Mouse (Mus musculus): Measurements from ENCODE around the gene Slc6a1.
"Not testable (repeated sequence)": the region's sequence is repeated elsewhere in the genome, so short reads cannot be mapped to it uniquely, and the experiment has no call there.

The Slc6a1 gene

GRCm38 (mm10) chr6:114290184-114290583, 7.7 kb downstream of the Slc6a1 start:
- DNase-seq (ENCODE audit: low spot score in 2 of 2), result peak; percentile 75 to 78

DNA sequence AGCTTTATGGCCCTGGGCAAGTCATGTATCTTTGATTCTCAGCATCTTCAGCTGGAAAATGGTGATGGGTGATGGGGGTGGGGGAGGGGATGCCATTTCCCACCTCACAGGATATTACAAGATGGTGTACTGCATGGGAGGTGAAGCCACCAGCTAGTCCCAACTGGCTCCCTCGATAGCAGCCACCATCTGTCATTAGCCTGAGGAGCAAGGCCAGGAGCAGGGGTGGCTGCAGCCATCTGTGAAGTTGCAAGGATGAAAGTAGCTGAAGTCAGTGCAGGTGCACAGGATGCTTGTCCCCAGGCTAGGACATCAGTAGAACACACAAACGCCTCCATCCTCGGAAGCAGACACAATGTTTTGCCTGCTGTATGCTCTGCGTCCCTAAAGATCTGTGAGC, 8.5 kb downstream of the Slc6a1 start:
- no peak for DNase-seq (ENCODE audit: low spot score in 2 of 2)

GRCm38 (mm10) chr6:114291396-114291795, 9.0 kb downstream of the Slc6a1 start:
- no peak for DNase-seq (ENCODE audit: low spot score in 2 of 2)

DNA sequence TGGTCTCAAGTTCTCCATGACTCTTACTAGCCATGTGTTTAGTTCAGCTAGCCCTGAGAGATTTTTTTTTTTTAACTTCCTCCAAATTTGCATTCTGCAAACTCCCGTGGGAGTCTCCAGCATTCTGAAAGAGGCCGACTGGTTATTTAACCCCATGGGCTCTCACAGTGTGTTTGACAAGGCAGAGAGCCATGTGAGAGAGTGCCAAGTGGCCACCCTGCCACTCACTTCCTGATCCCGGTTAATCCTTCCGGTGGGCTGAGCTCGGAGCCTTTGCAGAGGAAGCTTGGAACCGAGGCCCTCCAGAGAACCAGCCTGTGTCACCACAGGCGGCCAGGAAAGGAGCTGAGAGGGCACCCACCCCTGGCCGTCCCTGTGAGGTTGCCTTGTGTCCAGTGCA, 11.1 kb downstream of the Slc6a1 start:
- DNase-seq (ENCODE audit: low spot score in 2 of 2), result no peak

DNA sequence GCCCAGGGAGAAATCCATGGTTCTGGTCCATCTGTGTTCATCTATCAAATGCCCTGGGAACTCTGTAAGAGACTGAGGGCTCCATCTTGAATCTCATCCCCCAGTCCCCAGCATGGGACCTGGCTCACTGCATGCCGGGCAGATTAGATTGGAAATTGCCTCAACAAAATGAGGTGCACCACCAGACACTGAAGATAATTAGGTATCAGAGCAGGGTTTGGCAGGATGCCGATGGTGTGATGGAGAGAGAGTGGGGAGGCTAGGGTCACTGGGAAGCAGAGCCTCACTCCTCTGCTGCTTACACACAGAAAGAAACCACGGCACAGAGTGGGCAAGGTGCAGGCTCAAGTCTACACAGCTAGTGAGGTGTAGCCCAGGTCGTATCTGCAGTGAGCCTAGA, 12.7 kb downstream of the Slc6a1 start:
- DNase-seq (ENCODE audit: low spot score in 2 of 2), result no peak

DNA sequence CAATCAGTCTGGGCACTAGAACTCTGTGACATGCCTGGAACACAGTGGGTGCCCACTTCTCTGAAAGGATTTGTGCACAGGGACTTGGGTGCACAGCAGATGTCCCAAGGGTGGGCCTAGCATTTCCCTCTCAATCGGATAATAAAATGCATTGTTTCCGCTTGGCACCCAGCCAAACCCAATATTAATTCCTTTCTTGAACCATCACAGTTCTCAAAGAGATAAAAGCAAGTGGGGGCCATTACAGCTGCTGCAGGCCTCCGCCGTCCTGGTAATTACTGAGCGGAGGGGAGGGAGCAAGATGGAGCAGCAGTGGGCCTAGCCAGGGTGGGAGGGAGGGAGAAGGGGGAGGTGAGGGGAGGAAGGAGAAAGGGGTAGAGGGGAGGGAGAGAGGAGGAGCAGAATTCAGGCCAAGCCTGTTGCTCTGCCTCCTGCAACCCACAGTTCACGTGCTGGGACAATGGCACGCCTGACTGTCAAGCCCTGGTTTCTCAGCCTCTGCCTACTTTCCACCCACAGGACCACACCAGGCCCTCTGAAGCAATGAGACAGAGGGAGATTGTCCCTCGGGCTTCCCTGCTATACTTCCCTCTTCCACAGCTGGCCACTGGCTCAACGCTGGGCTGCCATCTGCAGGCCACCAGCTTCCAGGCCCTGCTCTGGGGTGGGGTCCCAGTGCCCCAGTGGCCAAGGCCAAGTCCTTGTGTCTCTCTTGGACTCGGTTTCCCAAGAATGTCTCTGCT, 15.0 kb downstream of the Slc6a1 start:
- no peak for DNase-seq (ENCODE audit: low spot score in 2 of 2)

DNA sequence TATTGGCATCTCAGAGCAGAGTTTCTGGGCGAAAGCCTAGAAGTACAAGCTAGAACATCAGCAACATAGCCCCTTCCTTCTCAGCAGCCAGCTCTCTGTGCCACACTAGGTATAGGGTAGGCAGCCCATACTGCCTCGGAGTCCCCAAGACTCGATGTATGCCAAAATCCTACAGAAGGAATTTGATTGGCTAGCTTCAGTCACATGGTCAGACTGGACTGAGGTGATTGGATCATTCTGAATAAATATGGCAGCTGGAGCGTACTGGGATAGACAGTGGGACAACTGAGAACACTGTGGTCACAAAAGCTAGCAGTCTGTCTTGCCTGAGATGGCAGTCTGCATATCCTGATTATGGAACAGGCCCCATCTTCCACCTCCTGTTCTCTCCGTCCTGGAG, 17.3 kb downstream of the Slc6a1 start:
- no peak for DNase-seq (ENCODE audit: low spot score in 2 of 2)

DNA sequence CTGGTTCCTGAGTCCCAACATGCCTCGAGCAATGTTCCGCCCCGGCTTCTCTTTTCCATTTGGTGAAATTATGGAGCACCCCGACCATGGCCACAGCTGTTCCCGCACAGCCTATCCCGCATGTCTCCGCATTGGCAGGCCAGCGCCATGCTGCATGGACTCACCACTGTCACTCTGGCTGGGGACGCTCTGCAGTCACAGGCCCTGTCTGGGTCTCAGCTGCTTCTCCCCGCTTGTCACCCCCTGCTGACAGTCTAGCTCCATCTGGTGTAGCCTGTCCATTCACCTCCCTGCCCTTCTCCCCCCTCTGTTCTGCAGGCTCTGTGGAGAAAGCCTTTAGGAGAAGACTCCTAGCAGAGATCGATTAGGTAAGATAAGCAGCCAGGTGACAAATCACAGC, 18.3 kb downstream of the Slc6a1 start:
- no peak for DNase-seq (ENCODE audit: low spot score in 2 of 2)

DNA sequence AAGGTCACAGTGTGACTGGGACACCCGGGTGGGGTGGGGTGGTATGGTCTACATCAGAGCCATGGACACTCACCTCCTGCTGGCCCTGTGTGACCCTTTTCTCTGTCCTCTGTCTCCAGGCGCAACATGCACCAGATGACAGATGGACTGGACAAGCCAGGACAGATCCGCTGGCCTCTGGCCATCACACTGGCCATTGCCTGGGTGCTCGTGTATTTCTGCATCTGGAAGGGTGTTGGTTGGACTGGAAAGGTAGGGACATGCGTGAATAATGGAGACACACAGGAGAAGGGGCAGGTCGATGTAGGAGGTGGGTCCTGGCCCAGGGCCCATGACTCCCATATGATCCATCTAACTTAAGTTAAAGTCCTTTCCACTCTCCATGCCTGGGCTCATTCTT, 22.2 kb downstream of the Slc6a1 start:
- DNase-seq (ENCODE audit: low spot score in 2 of 2), result no peak

- DNase-seq (ENCODE audit: low spot score in 2 of 2), result no peak
Measured at GRCm38 (mm10) chr6:114320511-114320910, 38.1 kb downstream of the Slc6a1 start.

DNA sequence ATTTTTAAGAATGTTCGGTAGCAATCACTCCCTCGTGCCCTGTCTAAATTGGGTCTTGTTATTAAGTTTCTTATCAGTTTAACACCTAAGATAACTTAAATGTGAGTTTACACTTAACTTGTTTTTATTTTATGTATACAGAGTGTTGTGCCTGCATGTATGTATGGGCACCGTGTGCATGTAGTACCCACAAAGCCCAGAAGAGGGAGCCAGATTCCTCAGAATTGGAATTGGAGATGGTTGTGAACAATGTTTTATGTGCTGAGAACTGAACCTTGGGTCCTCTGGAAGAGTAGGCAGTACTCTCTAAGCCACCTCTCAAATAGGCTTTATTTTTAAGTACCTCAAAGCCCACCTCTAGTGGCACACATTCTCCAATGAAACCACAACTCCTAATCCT, 38.7 kb downstream of the Slc6a1 start:
- DNase-seq (ENCODE audit: low spot score in 2 of 2), result no peak

- no peak for DNase-seq (ENCODE audit: low spot score in 2 of 2)
Measured at GRCm38 (mm10) chr6:114322914-114323313, 40.5 kb downstream of the Slc6a1 start.

DNA sequence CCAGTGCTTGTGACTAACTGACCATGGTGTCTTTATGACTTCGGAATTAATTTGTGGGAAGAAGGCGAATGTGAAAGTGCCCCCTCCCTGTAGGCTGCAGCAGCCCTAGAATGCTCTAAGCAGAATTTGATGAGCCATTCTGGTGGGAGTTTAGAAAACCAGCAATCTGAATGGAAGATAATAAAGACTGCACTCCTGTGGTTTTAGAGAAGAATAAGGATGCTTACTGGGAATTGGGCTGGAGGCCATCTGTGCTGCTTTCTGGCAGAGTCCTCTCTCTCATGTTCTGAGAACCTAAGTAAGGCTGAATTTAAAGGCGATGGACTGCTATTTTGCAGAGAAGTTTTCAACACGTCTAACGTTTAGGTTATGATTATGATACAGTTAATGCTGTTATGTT, 42.4 kb downstream of the Slc6a1 start:
- DNase-seq (ENCODE audit: low spot score in 2 of 2), result no peak

DNA sequence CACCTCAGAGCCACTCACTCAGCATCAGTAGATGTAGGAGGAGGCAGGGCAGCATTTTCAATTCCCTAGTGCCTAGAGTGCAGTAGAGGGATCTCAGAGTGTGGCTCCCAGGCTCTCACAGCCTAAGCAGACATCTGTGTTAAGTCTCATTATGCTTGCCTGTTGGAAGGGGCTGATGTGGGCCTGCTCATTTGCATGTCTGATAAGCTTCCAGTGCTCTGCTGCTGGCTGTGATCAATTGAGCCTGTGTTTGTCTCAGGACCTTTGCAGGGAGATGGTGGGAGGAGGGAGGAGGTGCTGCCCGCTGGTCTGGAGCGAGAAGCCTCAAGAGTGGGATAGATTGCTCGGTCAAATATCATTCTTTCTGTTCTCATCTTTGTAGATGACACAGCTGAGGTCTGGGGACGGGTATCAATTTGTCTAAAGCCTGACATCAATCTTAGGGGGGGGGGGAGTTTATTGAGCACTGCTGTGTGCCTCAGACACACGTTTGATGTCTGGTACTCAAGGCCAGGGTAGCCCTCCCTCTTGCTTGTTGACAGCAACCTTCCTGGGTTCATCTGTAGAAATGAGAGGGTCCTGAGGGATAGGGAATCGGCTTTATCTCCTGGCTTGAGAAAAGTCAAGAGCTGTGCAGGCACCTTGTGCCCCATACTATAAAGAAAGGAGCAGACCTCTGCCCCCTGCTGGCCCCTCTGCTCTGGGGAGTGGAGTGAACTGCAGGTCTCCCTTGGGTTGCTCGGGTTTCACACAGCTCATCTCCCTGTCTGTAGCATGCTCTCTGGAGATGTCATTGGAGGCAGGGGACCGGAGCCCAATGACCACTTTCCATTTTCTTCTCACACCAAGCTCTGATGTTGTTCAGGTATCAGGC, 47.4 kb downstream of the Slc6a1 start:
- DNase-seq (ENCODE audit: low spot score in 2 of 2), result no peak

DNA sequence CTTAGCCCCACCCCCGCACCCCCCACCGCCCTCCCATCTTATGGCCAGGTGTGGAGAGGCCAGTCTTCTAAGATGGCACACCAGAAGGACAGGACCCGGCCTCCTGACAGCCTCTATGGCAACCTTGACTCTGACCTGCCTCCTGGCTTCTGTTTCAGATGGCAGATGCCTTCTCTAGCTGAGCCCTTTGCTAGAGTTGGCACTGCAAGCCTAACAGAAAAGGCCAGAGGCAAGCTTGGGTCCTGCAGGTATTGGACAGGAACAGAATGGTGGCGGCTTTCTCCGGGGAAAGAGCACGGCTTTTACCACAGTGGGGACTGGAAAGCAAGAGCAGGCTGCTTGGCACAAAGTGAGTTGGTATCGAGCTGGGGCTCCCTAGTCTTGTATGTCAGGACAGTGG, 49.5 kb downstream of the Slc6a1 start:
- DNase-seq (ENCODE audit: low spot score in 2 of 2), result no peak

GRCm38 (mm10) chr6:114336128-114336943, 53.9 kb downstream of the Slc6a1 start:
- no peak for DNase-seq (ENCODE audit: low spot score in 2 of 2)

DNA sequence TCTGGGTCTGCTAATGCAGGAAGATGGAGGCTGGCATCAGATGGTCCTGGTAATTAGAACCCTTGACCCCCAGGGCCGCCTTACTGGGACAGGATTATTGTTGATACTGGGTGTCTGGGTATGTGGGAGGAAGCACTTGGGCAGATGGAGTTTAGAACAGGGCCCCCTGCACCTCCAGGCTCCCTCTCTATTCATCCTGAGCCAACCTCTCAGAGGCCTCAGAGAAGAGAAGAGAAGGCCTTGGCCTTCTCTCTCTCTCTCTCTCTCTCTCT, 54.4 kb downstream of the Slc6a1 start:
- DNase-seq (ENCODE audit: low spot score in 2 of 2), result no peak

DNA sequence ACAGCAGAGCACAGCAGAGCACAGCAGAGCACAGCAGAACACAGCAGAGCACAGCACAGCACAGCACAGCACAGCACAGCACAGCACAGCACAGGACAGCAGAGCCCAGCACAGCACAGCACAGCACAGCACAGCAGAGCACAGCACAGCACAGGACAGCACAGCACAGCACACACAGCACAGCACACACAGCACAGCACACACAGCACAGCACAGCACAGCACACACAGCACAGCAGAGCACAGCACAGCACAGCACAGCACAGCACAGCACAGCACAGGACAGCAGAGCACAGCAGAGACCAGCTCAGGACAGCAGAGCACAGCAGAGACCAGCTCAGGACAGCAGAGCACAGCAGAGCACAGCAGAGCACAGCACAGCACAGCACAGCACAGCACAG, 58.9 kb downstream of the Slc6a1 start:
- not testable (repeated sequence) for DNase-seq (ENCODE audit: low spot score in 2 of 2)

DNA sequence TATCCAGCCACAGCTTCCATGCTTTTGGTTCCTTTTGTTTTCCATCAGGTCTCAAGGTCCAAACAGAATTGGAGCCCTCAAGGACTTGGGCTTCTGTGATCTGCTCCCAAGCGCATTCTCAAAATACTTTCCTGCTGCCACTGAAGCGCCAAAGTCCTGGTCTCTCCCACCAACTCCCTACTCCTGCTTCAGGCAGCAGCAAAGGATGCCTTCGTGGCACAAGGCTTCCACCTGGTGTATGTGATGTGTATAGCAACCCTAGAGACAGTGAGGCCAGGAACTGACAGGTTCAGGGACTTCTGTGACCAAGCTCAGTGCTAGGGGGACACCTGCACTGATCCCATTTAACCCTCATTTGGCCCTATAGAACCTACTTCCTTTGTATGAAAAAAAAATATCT, 61.3 kb downstream of the Slc6a1 start:
- peak; percentile 74 to 77 for DNase-seq (ENCODE audit: low spot score in 2 of 2)

- peak; percentile 80 to 81 for DNase-seq (ENCODE audit: low spot score in 2 of 2)
Measured at GRCm38 (mm10) chr6:114345156-114345555, 62.7 kb downstream of the Slc6a1 start.

DNA sequence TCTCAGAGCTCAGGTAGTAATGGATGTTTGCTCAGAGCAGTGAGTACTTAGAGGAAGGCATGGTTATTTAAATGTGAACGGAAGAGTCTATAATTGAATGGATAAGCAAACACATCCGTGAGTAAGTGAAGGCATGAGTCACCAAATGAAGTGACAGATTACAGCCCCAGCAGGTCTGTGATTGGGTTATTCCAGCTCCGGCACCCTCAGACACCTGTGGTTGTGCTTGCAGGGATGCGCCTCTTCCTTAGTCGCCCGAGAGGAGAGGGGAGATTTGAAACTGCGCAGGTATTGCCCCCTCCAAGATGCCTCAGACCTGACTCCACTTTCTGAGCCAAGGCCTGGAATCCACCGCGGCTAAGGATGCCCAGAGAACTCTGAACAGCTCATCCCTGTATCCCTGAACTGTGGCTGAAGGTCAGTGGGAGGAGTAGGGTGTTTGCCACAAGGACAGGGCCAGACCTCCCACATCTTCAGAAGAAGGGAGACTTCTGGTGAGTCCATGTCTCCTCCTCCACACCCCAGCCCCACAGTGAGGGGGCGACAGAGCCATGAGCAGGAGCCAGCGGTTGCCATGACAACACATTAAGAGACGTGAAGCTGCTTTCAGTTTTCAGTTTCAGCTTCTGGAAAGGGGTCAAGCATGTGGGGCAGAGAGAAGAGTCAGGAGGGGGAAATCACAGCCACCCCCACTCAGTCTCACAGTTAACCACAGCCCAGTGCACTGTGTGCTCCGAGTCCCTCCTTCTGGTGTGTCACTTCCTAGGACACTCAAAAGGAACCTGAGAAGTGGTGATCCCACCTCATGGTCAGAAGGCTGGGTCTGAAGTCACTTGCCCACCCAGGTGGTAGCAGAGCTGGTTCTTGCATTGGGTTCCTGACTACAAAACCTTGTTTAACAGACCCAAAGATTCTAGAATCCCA, 65.7 kb downstream of the Slc6a1 start:
- DNase-seq (ENCODE audit: low spot score in 2 of 2), result peak; percentile 75 to 78

All from right cerebral cortex, adult 2 months (tissue).